Mouse (Mus musculus) gastrocnemius, adult 8-10 months (tissue): ENCODE results near the gene Tmem117. TPM values are rescaled to one million over a fixed set of nuclear protein-coding genes. Genes with fewer than 3 reads are reported as not detected.

Source experiments
- DNase-seq, 2 experiments: peaks; one replicate each; pipeline ENCODE4 v3.0.0; 2022; ENCODE audit warnings: low spot score in 2 of 2
- total RNA-seq, 4 experiments: library from RNA; stranded (reverse); gene quantifications; 2 replicates each; pipeline ENCODE4 v1.2.4; 2022

Gene Tmem117
- total RNA-seq, 4 experiments from 2014 or later: 16.1 to 18.1 (median 16.5) TPM

- no peak for DNase-seq
These were observed 264.2 kb downstream of the Tmem117 start for GRCm38 (mm10) chr15:94893201-94893600.

- no peak for DNase-seq
These were observed 265.1 kb downstream of the Tmem117 start for GRCm38 (mm10) chr15:94894086-94894485.

GRCm38 (mm10) chr15:94895681-94896080 is 266.6 kb downstream of the Tmem117 start:
- no peak for DNase-seq

- no peak for DNase-seq
These were observed 274.2 kb downstream of the Tmem117 start for GRCm38 (mm10) chr15:94903188-94903587.

- DNase-seq: no peak
These were observed 275.8 kb downstream of the Tmem117 start for GRCm38 (mm10) chr15:94904672-94905407.

- no peak for DNase-seq
These were observed 292.6 kb downstream of the Tmem117 start for GRCm38 (mm10) chr15:94921672-94922071.

GRCm38 (mm10) chr15:94927986-94928385 is 299.0 kb downstream of the Tmem117 start:
- no peak for DNase-seq

GRCm38 (mm10) chr15:94930743-94931142 is 301.7 kb downstream of the Tmem117 start:
- DNase-seq: no peak

GRCm38 (mm10) chr15:94933044-94933443 is 304.0 kb downstream of the Tmem117 start:
- DNase-seq: no peak

- DNase-seq: no peak
These were observed 304.4 kb downstream of the Tmem117 start for GRCm38 (mm10) chr15:94933480-94933879.

- DNase-seq: no peak
These were observed 312.9 kb downstream of the Tmem117 start for GRCm38 (mm10) chr15:94941954-94942353.

GRCm38 (mm10) chr15:94942465-94942864 is 313.4 kb downstream of the Tmem117 start:
- no peak for DNase-seq

GRCm38 (mm10) chr15:94943891-94944290 is 314.9 kb downstream of the Tmem117 start:
- DNase-seq: no peak

GRCm38 (mm10) chr15:94951382-94952048 is 322.5 kb downstream of the Tmem117 start:
- no peak for DNase-seq

GRCm38 (mm10) chr15:94956697-94957096 is 327.7 kb downstream of the Tmem117 start:
- no peak for DNase-seq

GRCm38 (mm10) chr15:94957202-94957601 is 328.2 kb downstream of the Tmem117 start:
- DNase-seq: no peak

GRCm38 (mm10) chr15:94967004-94967403 is 338.0 kb downstream of the Tmem117 start:
- no peak for DNase-seq

GRCm38 (mm10) chr15:94968403-94969180 is 339.6 kb downstream of the Tmem117 start:
- DNase-seq: no peak

GRCm38 (mm10) chr15:94981798-94982197 is 352.8 kb downstream of the Tmem117 start:
- DNase-seq: no peak

- no peak for DNase-seq
These were observed 366.3 kb downstream of the Tmem117 start for GRCm38 (mm10) chr15:94995352-94995751.

- no peak for DNase-seq
These were observed 376.2 kb downstream of the Tmem117 start for GRCm38 (mm10) chr15:95005121-95005824.
